Mouse (Mus musculus): ENCODE measurements around the gene Rps19bp1.

Gene Rps19bp1

DNA sequence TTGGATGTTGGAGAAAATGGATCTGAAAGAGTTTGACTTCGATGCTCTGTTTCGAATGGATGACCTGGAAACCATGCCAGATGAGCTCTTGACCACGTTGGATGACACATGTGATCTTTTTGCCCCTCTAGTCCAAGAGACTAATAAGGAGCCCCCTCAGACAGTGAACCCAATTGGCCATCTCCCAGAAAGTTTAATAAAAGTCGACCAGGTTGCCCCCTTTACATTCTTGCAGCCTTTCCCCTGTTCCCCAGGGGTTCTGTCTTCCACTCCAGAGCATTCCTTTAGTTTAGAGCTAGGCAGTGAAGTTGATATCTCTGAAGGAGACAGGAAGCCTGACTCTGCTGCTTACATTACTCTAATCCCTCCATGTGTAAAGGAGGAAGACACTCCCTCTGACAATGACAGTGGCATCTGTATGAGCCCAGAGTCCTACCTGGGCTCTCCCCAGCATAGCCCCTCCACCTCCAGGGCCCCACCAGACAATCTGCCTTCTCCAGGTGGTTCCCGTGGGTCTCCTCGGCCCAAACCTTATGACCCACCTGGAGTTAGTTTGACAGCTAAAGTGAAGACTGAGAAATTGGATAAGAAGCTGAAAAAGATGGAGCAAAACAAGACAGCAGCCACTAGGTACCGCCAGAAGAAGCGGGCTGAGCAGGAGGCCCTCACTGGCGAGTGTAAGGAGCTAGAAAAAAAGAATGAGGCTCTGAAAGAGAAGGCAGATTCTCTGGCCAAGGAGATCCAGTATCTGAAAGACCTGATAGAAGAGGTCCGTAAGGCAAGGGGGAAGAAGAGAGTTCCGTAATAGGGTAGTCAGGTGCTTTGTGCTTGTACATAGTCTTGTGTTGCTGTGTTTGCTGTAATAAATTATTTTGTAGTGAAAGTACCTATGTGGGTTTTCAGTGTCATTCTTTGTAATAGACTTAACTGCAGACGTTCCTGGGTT is 7.2 kb downstream of the Rps19bp1 start:
- no peak for DNase-seq (ENCODE audit: low spot score)

DNA sequence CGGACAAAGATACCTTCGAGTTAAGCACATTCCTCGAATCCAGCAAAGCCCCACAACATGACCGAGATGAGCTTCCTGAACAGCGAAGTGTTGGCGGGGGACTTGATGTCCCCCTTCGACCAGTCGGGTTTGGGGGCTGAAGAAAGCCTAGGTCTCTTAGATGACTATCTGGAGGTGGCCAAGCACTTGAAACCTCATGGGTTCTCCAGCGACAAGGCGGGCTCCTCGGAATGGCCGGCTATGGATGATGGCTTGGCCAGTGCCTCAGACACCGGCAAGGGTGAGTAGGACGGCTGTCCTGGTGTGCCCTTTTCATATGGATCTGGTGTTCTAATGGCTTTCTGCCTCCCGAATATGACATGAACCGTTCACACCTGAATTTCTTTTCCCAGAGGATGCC is 7.9 kb downstream of the Rps19bp1 start:
- no peak for DNase-seq (ENCODE audit: low spot score)

- peak; percentile 75 for DNase-seq (ENCODE audit: low spot score)
Measured at GRCm38 (mm10) chr15:80255646-80256121, 8.4 kb downstream of the Rps19bp1 start.

DNA sequence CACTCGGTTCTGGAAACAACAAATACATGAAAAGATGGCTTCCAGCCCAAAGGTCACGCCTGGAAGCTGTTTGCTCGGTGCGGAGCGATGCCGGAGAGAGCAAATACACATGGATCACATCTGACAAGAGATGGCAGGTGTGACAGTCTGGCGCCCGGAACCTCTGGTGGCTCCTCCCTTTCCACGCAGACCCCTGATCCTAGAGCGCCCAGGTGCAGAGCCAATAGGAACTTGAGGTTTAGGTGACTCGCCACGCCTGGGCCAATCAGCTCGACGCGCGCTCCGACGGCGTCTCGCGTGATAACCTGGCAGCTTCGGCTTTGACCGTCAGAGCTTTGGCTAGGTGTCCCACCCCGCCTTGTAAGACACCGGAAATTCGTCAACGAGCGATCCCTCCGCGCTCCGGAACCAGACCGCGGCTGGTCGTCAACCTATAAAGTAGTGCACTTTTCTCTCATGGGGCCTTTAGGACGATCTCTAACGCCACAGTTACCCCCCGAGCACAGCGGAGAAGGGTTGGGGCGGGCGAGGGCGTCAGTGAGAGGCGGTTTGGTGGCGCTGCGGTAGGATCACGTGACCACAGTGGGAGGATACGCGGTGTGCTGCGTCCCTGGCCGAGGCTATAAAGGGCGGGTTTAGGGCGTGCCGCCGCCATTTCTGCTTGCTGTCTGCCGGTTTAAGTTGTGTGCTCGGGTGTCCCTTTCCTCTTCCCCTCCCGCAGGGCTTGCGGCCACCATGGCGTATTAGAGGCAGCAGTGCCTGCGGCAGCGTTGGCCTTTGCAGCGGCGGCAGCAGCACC is 9.1 kb downstream of the Rps19bp1 start, which contains the start of gene Atf4:
TSS of gene Atf4 (plus strand) at position 338 of the 799 bp plus-strand sequence.
- DNase-seq (ENCODE audit: low spot score), result peak; percentile 99

GRCm38 (mm10) chr15:80254207-80254606 is 9.9 kb downstream of the Rps19bp1 start:
- no peak for DNase-seq (ENCODE audit: low spot score)

GRCm38 (mm10) chr15:80253530-80253929 is 10.6 kb downstream of the Rps19bp1 start:
- no peak for DNase-seq (ENCODE audit: low spot score)

DNA sequence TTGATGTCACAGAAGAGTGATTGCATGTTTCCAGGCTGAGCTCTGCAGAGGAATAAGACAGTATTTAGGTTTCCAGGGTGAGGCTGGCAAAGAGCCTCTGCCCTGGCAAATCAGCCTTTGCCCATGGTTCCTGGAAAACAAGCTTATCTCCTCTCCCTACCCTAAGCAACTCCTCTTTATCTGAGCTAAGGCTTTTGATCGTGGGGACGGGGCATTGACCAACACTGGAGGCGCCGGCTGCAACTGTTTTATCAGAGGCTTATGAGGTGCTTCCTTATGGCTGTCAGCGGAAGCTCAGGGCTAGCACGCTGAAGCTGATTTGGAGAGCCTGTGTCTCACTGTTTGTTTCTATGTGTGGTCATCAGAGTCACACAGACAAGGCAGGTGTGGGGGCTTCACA is 13.5 kb downstream of the Rps19bp1 start:
- no peak for DNase-seq (ENCODE audit: low spot score)

DNA sequence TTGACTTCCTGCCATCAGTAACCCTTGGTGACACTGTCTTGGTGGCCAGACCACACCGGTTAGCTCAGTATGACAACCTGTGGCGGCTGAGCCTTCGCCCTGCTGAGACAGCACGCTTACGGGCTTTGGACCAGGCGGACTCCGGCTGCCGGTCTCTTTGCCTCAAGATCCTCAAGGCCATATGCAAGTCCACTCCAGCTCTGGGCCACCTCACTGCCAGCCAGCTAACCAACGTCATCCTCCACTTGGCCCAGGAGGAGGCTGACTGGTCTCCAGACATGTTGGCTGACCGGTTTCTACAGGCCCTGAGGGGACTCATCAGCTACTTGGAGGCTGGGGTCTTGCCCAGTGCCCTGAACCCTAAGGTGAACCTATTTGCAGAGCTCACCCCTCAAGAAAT is 14.4 kb downstream of the Rps19bp1 start:
- DNase-seq (ENCODE audit: low spot score), result no peak

- DNase-seq (ENCODE audit: low spot score), result no peak
Measured at GRCm38 (mm10) chr15:80248596-80248995, 15.5 kb downstream of the Rps19bp1 start.

- no peak for DNase-seq (ENCODE audit: low spot score)
Measured at GRCm38 (mm10) chr15:80248135-80248534, 16.0 kb downstream of the Rps19bp1 start.

DNA sequence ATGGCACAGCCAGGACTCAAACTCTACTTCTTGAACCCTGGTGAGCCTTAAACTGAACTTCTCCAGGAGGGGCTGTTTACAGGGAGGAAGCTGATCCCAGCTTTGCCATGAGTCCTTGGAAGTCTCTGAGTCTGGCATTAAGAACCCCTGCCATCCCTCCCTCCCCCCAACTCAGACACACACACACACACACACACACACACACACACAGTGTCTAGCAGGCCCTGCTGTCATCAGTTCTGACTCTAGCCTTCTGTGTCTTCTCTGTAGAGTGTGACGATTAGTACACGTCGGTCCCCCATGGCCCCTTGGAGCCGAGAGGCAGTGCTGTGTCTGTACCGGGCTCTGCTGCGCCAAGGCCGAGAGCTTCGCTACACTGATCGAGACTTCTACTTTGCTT is 28.6 kb downstream of the Rps19bp1 start, which contains the start of gene AC140267.1:
TSS of gene AC140267.1 (plus strand) at position 301 of the 400 bp plus-strand sequence.
- no peak for DNase-seq (ENCODE audit: low spot score)

DNA sequence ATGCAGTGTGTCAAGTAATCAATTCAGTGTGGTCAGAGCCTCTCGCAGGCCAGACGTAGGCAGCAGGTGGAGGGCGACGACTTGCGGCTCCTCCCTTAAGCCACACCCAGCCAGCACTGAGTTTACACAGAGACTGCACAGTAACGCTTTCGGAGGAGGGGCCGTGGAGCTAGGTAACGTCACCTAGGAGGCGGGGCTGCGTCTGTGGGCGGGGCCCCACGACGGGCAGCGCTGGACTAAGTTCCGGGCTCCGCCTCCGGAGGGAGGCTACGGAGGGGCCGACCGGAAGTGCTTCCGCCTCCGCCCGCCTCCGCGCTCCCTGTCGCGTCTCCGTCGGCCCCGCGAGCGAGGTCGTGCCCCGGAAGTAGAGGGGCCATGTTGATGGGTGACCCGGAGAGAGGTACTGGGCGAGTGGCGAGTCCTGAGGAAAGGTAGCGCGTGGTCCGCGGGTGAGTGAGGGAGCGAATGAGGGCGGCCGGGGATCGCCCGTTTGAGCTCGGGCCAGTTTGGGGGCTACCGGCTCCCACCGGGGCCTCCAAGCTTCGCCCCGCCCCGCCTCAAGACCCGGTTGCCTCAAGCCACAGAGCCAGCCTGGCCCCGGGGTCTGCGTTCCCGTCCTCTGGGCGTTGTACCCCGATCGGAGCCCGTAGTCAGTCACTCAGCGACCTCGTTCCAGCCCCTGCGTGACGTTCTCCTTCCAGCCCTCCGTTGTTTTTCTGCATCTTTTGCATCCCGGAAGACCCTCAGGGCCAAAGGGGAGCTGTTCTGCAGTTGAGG is 30.2 kb downstream of the Rps19bp1 start, which contains the start of gene Mief1:
TSS of gene Mief1 (plus strand) at position 286 of the 777 bp plus-strand sequence.
- peak; percentile 98 for DNase-seq (ENCODE audit: low spot score)

- no peak for DNase-seq (ENCODE audit: low spot score)
Measured at GRCm38 (mm10) chr15:80233053-80233452, 31.1 kb downstream of the Rps19bp1 start.

DNA sequence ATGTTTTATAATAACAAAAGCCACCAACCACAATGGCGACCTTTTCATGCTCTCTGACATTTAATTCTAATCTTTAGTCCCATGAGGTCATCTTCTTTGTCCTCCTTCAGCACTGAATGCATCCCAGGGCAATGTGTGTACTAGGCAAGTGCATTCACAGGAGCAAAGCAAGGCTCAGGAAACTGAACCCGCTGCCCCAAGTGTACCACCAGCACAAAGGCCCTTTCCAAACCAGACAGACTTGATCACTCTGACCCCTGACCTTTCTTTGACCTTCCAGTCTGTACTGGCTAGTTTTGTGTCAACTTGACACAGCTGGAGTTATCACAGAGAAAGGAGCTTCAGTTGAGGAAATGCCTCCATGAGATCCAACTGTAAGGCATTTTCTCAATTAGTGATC is 31.8 kb downstream of the Rps19bp1 start:
- no peak for DNase-seq (ENCODE audit: low spot score)

- no peak for DNase-seq (ENCODE audit: low spot score)
Measured at GRCm38 (mm10) chr15:80228071-80228800, 35.9 kb downstream of the Rps19bp1 start.

- peak; percentile 68 for DNase-seq (ENCODE audit: low spot score)
Measured at GRCm38 (mm10) chr15:80225796-80226195, 38.3 kb downstream of the Rps19bp1 start.

DNA sequence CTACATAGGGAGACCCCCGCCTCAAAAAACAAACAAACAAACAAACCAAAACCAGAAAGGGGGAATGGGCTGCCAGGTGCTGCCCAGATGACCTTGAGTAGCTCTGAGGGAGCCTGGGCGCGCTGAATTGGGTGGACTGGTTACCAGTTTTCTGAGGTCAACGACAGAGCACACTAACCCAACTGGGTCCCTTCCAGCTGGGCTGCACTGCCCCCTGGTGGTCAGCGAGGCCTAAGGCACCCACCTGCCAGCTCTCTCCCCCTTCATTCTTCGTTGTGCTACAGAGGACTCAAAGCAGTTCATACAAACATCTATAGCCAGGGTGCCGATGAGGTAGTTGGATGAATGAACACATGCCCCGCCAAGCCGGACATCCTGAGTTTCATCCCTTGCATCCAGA is 38.9 kb downstream of the Rps19bp1 start:
- DNase-seq (ENCODE audit: low spot score), result peak; percentile 66

DNA sequence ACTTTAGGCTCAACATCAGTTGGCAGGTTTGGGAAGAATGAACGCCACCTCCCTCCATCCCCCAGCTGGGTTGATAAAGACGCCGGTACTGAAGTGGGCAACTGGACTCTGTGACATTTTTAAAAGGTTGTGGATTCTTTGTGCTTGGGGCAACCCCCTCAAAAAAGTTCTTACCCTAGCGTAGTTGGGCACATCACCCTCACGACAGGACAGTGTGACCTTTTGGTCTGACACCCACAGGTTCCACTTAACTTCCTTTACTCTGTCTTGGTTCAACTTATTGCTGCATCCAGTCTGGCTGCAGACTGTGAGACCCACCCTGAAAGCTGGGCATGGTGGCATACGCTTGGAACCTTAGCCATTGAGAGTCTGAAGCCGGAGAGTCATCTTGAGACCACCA is 40.4 kb downstream of the Rps19bp1 start:
- DNase-seq (ENCODE audit: low spot score), result no peak

DNA sequence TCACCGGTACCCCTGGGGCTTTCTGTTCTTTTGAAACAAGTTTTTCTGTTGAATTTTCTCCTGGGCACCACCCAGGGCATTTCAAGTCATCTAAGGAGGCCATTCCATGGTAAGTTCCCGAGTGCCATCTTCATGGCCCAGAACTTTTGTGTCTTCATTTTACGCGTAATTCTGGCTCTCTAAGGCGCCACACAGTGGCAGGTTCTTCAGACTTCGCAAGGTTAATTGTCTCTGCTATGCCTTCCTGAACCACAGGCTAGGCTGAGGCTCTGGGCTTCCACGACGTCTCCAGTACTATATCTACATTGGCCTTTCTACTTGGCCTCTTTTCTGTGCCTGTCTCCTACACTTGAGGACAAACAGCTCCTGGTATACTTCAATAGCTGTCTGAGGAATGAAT is 43.1 kb downstream of the Rps19bp1 start:
- DNase-seq (ENCODE audit: low spot score), result no peak

DNA sequence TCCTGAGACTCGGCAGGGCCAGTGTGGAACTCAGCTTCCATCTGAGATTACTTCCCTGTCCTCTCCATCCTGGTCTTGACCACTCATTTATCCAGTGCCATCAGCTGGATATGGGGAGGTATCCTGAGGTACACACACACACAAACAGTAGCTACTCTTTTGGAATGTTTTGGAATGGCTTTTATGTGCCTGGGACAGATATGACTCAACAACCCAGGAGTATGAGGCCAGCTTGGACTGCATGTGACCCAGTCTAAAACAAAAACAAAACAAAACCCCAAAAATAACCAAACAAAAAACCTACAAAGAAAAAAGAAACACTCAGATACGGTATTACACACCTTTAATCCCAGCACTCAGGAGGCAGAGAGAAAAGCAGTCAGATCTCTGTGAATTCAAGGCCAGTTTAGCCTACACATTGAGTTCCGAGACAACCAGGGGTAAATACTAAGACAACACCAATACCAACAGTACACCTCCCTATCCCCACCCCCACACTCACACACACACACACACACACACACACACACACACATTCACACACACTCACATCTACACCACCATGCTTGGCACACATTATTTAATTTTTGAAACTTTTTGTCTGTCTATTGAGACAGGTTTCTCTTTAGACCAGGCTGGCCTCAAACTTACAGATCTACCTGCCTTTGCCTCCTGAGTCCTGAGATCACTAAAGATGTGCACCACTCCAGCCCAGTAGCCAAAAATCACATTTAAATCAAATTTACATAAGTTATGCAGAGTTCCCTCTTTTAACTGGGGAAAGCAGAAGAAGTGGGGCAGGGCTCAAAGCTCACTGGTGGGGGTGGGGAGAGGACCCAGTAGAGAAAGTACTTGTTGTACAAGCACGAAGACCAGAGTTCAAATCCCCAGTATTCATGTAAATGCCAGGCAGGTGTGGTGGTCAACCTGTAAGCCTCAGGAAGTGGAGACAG is 44.1 kb downstream of the Rps19bp1 start:
- DNase-seq (ENCODE audit: low spot score), result no peak
